Mouse (Mus musculus) MEL-GATA-1-ER (cell line): ENCODE data around the gene Cib1.
A peak's percentile ranks its signal among the peaks of the same experiment; 100 is the strongest.

Experiments used
- DNase-seq: peaks from one replicate; pipeline ENCODE4 v3.0.0-alpha.2; 2012; ENCODE audit warnings: low read depth; ENCODE audit errors: extremely low read depth

Cib1 gene

DNA sequence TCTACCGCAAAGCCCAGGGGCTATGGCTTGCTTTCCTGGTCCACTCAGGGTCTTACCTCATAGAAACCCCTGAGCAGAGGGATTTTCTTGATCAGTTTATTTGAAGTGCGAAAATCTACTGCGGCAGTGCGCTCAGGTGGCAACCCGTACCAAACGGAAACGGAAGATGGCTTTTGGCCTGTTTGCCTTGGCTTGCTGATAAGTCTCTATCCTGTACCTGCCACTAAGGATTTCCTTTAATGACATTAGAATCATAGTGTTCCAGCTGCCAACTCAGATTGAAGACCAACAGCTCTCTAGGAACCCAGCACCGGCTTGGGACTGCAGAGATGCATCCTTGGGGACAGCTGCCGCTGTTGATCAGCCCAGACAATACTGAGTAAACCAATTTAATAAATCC lies 1.2 kb upstream of the Cib1 start:
- no peak for DNase-seq

DNA sequence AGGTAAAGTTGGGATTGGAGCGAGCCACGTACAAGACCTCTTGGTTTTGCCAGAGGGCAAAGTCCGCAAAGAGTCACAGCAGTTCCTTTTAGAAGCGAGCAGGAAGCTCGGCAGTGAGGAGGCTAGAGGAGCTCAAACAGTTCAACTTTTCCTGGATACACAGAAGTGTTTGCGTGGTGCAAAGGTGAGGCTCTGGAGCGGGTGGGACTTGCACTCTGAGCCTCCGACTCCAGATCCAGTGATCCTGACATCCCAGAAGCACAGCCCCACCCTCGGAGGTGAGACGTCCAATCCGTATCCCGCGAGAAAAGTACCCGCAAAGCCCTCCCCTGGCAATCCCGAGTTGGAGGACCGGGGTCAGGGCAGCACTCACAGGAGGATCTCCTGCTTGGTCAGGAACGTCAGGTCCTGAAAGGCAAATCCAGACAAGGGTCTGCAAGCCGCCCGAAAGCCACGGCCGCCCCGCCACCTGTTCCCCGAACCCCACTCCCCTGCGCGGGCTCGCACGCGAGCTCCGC lies 583 bp downstream of the Cib1 start:
- DNase-seq: no peak

DNA sequence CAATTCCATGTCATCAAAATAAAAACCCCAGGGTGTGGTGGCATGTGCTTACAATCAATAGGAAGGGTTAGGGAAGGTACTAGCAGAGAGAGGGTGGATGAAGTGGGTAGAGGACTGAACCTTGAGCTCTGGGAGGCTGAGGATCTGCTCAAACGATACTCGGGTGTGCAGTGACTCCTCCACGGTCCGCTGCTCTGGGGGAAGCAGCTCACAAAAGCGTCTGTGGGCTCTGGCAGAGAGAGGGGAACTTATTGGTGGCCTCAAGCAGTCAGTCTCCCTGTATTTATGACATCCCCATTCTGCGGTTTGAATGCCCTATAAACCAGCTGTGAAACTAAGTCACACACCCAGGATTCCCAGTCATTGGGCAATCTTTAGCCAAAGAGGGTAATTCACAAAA lies 2.4 kb downstream of the Cib1 start:
- no peak for DNase-seq

DNA sequence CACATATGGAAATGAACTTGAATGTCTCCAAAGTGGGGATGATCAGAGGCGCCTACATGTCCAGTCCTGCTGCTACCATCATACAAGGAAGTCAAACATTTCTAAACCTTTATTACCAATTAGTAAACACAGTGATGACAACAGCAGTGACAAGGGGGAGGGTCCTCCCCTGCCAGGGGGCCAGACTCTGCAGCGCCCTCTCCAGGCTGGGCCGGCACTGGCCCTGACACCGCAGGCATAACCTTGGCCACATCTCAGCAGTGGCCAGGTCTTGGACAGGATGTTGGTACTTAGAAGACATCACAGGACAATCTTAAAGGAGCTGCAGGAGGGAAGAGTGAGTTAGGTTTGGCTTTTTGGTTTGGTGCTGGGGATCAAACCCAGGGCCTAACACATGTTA lies 5.5 kb downstream of the Cib1 start:
- no peak for DNase-seq

DNA sequence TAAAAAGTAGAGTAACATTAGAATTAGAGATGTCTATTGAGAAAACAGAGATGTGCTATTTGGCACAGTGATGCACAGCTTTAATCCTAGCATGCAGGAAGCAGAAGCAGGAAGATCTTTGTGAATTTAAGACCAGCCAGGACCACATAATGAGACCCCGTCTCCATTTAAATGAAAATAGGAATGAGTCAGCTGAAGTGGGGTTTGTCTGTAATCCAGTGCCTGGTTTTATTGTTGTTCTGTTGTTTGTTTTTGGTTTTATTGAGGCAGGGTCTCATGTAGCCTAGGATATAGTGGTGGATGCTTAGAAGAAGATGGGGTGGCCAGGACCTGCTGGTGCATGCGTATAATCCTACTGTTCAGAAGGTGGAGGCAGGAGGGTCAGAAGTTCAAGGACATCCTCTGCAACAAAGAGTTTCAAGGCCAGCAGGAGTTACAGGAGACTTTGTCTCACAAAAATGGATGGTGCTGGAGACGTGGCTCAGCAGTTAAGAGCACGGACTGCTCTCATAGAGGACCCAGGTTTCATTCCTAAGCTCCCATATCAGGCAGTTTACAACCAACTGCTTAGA lies 11.3 kb downstream of the Cib1 start:
- no peak for DNase-seq

DNA sequence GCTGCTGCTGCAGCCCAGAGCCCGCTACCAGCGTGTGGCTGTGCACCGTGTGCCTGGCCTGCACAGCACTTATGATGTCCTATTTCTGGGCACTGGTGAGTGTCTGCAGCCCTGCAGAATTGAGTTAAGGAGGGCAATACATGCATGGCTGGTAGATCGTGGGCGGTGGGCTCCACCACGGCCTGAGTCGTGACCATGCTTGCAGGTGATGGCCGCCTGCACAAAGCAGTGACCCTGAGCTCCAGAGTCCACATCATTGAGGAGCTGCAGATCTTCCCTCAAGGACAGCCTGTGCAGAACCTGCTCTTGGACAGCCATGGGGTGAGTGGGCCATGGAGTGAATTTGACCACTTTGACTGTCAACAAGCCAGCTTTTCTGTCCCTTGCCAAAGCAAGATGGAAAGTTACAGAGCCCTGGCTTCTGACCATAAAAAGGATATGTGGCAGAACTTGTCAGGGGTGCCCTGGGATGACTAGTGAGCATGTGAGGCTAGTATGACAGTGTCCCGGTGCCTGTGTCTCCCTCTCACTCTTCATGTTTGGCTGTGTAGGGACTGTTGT lies 12.3 kb downstream of the Cib1 start:
- no peak for DNase-seq

DNA sequence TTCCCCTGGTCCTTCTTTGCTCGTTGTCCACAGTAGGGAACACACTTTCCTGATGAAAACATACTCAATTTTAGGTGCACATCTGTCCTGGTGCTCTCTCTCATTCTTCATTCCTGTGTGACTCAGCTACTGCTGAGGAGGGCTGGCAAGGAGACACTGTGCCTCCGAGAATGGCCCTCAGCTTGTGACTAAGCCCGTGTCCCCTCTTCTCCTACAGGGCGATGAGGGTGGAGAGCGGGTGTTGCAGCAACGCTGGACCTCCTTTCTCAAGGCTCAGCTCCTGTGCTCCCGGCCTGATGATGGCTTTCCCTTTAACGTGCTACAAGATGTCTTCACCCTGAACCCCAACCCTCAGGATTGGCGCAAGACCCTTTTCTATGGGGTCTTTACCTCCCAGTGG lies 13.9 kb downstream of the Cib1 start:
- DNase-seq: no peak

DNA sequence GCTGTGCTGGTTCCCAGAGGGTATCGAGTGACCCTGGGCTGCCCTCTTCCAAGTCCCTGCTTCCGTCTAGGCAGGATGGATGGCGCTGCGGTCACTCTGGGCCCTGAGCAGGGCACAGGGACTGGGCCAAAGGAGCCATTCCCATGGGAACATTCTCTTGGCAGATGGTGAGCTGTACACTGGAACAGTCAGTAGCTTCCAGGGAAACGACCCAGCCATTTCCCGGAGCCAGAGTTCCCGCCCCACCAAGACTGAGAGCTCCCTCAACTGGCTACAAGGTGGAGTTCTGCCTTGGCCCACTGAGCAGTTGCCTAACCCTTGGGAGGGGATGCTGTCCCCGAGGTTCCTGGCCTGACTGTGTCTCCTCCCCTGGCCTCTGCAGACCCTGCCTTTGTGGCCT lies 16.0 kb downstream of the Cib1 start:
- no peak for DNase-seq

DNA sequence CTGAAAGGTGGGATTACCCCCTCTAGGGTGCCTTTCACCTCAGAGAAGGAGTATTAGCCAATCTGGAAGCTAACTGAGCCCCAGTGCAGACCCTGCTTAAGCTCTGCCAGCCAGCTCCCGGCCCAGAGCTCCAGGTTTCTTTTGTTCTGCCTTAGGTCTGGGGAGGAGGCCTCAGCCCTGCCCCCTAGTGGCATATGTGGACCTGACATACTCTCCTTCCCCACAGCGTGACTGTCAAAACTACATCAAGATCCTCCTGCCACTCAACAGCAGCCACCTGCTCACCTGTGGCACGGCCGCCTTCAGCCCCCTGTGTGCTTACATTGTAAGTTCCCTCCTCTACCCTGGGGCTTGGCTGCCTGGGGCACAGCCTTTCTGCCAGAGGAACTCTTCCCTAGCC lies 17.2 kb downstream of the Cib1 start:
- no peak for DNase-seq

DNA sequence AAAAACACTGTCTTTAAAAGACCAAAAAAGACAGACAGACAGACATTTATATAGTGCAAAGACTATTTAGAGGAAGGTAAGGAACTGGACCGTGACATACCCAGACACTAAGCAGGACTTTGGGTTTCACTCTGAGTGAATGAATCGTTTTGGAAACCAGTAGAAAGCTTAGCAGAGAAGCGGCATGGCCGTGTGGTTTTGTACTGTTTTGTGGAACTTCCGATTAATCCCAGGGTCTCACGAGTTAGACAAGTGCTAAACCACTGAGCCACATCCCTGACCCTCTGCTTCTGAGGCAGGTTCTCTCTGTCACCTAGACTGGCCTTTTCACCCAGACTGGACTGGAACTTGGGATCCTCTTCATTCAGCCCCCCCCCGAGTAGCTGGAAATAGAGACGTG lies 18.2 kb downstream of the Cib1 start:
- DNase-seq: no peak

DNA sequence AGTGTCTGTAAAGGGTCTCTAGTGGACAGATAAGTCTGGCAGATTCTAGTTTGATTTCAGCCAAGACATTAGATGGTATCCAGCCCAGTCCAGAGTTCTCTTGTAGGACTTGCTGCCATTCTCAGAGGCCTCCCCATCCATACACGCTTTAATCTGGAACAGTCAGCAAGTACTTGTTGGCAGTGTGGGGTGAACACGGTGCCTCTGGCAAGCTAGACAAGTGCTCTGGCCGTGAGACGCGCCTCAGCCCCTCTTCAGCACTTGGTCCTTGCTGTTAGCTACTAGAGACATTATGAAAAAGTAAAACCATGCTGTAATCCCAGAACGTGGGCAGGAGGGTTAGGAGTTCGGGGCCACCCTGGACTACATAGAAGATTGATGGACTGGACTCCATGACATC lies 19.0 kb downstream of the Cib1 start:
- DNase-seq: no peak

DNA sequence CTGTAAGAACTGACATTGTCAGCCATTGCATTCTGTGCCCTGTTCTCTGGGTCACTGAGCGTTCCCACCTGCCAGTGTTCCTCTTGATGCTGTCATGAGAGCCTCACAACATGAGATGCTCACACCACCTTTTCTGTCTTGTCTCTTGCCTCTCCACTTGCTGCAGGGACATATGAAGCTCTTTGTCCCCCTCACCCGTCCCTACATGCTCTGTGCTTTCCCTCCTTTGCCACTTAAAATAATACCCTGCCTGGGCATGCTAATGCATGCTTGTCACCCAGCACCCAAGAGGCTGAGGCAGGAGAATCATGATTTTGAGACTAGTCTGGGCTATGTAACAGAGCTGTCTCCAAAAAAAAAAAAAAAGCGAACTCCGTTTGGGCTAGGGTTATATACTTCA lies 21.6 kb downstream of the Cib1 start:
- no peak for DNase-seq

DNA sequence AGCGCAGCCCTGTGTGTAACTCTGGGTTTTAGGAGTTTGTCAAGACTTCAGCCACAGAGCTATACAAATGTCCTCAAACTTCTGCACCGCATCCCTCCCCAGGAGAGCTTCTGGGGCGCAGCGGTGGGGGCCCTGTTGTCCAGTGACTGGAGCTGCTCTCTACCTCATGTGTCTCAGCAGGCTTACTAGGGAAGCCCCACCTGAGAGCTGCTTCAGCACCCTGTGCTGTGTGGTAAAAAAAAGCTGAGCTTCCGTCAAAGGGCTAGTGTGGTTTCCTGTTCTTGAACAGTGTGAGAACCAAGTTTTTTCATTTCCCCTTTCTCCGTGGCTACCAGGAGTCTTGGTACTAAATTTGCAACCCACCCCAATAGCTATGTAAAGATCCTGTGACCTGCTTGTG lies 22.9 kb downstream of the Cib1 start:
- DNase-seq: peak; percentile 89

DNA sequence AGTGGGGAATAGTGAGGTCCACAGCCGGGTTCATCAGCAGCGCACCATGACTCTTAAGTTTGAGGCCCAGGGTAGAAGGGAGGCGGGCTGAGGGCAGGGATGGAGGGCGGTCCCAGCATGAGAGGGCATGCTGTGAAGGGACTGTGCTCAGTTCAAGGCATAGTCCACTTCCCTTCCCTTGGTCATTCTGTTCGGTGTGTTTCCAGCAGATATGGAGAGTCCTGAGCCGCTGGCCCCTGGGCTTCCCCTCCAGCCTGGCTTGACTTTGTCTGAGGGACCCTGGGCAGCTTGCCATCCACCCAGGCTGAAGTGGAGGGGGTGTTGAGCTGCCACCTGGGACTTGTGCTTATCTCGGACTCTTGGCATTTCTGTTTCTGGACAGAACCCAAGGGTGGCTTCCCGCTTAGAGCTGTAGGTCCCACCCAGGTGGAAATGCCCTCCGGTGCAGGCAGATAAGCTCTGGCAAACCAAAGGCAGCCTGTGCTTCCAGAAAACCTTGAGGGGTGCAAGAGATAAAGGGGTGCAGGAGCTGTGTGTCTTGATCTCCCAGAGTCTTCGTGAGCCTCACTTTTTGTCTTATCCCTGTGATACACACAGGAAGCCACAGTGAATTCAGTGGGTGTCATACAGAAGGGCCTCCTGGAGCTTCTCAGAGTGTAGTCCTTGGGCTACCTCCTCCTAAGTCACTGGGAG lies 23.7 kb downstream of the Cib1 start:
- peak; percentile 100 for DNase-seq

DNA sequence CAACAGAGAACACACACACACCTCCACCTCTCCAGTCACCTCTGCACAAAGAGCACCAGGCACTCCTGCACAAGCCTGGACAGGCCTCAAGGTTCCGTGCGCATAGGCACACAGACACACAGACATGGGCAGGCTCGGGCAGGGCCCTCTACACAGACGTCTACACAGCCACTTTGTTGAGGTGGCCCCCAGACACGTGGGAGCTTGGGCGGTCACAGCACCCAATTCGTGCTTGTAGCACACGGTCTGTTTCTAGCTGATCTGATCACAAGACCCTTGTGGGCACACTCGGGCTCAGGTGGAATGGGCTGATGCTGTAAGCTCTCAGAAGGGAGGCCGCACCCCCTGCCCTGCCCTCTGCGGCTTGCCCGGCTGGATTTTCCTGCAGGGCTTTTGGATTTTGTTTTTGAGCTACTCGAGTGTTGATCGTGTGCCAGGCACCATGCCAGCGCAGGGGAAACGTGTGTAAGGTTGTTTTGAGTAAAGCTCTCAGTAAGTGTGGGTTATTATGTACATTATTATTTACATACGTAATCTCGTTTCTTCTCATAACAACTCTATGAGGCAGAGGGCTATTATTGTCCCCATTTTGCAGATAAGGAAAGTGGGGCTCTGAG lies 24.5 kb downstream of the Cib1 start:
- no peak for DNase-seq

DNA sequence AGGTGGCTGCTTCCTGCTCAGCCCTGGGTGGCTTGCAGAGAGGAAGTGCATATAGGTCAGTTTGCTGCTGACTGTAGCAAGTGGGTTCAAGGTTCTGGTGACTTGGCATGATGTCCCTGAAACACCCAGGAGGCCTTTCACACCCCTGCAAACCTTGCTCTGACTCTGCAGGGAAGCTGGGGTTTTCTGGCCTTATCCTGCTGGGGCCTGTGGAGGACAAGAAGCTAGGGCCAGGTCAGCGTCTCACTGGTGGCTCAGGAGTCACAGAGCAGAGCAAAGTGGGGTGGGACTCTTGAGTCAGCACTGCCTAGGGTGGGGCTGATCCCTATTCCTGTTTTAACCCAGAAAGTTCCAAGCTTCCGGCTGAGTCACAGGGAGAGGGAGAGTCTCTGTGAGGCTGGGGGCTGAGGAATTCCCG lies 25.3 kb downstream of the Cib1 start:
- no peak for DNase-seq

DNA sequence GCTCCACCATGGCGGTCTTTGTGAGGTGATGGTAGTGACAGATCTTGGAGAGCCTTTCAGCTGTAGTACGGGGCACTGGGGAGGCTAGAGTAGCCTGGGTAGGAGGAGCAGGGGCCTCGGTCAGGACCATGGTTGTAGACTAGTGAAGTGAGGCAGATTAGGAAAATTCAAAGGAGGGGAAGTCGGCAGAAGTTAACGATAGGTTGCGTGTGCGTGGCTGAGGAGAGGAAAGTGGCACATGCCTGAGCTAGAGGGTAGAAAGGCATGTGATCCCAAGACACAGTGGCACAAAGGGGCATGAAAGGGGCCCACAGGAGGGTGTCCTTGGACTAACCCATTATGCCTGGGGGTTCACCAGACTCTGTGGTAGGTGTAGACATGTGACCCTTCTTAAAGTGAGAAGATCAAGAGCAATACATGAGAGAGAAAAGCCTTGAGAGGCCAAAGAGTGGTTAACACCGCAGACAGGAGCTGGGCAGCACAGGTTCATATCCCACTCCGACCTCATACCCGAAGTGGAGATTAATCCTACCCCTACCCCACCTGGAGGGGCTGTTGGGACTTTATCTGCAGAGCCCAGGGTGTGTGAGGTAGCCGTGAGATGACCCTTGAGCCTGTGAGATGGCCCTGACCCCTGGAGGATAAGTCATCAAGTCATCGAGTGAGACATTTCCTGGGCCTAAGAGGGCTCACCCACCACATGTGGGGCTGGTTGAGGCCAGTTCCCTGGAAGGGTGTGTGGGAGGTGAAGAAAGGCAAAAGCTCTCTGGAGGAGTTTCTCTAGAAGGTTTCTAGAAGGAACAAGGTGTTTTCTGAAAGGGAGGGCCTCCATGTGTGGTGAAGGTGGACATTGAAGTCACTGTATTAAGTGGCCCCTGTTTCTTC lies 26.7 kb downstream of the Cib1 start:
- DNase-seq: no peak

DNA sequence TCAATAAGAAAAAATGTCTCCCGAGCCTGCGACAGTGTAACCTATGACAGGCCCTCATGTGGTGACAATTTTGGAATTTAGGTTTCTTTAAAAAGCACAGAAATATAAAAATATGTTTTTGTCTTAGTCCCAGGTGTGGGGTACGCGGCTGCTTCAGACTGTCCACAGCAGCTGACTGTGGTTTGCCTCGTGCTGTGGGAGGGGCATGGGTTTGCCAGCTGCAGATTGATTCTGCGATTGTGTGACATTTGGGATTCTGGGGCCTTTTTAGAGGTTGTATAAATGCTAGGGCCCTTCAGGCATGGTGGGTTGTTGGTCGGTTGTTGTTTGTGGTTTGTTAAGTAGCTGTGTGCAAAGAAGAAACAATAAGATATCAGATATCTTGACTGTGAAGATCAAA lies 27.7 kb downstream of the Cib1 start:
- DNase-seq: no peak

DNA sequence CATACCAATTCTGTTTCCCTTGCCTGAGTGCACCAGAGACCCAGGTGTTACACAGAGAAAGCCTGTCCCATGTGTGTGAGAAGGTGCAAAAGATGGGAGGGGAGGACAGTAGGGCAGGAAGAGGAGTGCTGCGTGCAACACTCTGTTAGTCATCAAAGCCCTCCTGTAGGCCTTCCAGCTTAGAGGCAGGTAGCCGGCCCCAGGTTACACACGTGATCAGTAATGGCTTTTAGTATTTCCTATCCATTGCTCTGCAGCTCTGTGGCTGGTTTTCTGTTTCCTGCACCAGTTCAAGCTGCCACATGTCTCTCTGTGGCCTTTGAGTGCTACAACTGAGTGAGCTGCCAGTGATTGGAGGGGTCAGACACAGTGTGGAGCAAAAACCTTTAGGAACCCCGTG lies 28.3 kb downstream of the Cib1 start:
- no peak for DNase-seq

DNA sequence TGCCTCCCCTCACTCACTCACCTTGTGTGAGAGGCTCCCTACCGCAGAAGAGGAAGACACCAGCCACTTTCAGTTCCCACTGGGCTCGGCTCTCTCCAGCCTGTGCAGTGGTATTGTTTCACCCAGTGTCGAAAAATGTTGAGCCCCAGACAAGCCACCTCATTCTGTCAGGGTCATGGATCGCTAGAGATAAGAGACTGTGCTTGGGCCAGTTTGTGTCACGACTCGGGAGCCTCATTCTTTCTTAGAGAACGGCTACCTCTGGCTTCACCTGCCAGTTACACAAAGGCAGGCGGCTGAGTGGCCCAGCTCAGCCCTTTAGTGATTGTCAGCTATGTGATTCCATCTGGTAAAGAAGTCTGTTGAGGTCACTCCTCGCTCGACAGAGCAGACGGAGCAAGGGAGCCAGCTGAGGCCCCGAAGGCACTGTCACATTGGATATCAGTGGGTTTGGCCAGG lies 28.9 kb downstream of the Cib1 start:
- no peak for DNase-seq

DNA sequence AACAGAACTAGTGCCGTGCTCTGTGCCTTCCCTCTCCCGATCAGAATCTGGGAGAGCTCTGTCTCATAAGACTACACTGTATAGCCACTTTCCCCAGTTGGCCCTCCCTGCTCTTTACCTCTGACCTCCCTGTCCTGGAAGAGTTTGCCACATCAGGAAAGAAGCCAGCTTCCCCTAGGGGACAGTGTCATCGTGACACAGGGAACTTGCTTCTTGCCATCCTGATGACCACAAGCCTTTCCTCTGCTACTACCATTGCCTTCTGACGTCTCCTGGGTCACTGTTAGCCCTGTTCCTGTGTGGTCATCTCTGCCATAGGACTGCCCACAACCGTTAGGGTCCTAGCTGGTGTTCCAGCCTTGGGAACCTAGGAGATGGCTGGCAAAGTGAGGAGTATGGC lies 29.7 kb downstream of the Cib1 start:
- no peak for DNase-seq
